Mouse (Mus musculus) layer of hippocampus, adult 2 months (tissue): ENCODE results near the gene Gldc. TPM values are rescaled to one million over a fixed set of nuclear protein-coding genes. Genes with fewer than 3 reads are reported as not detected.
A peak's percentile ranks its signal among the peaks of the same experiment; 100 is the strongest.

ENCODE experiments used
- DNase-seq, 2 experiments: peaks; one replicate each; pipeline ENCODE4 v3.0.0; 2022; ENCODE audit warnings: low spot score in 2 of 2
- H3K27ac ChIP-seq: fragments of 200-600 bp; 2 replicates; pipeline ENCODE4 v1.8.1; 2022
- H3K4me3 ChIP-seq: fragments of 200-600 bp; 2 replicates; pipeline ENCODE4 v1.8.1; 2022; ENCODE audit warnings: mild to moderate bottlenecking
- CTCF ChIP-seq: fragments of 200-600 bp; conservative IDR thresholded peaks from 2 replicates; pipeline ENCODE4 v1.8.1; 2022; ENCODE audit warnings: antibody characterized with exemption, mild to moderate bottlenecking, moderate library complexity
- total RNA-seq, 2 experiments: library from RNA; stranded (reverse); gene quantifications; 2 replicates each; pipeline ENCODE4 v1.2.3; 2021

The Gldc gene
- total RNA-seq, 2 experiments from 2014 or later, result 35.9 to 37.1 TPM

- TF ChIP-seq CTCF, result no peak
- Histone ChIP-seq H3K27ac (no peak overlapping the region), H3K4me3 (no peak overlapping the region)
- no peak for DNase-seq
Observed at GRCm38 (mm10) chr19:30149238-30149805, 25.9 kb downstream of the Gldc start.

GRCm38 (mm10) chr19:30147306-30147705 is 27.9 kb downstream of the Gldc start:
- Histone ChIP-seq H3K4me3 (no peak overlapping the region), H3K27ac (no peak overlapping the region)
- no peak for TF ChIP-seq CTCF
- DNase-seq, result no peak

GRCm38 (mm10) chr19:30146761-30147160 is 28.5 kb downstream of the Gldc start:
- TF ChIP-seq CTCF, result no peak
- Histone ChIP-seq H3K4me3 (no peak overlapping the region), H3K27ac (no peak overlapping the region)
- DNase-seq, result no peak

GRCm38 (mm10) chr19:30145106-30145505 is 30.1 kb downstream of the Gldc start:
- Histone ChIP-seq H3K27ac (no peak overlapping the region), H3K4me3 (no peak overlapping the region)
- DNase-seq, result no peak
- no peak for TF ChIP-seq CTCF

GRCm38 (mm10) chr19:30136308-30136707 is 38.9 kb downstream of the Gldc start:
- no peak for TF ChIP-seq CTCF
- DNase-seq, result no peak
- H3K27ac ChIP-seq, result no peak overlapping the region
- H3K4me3 ChIP-seq, result no peak overlapping the region

- DNase-seq, result peak in 1 of 2 experiments; percentile 60
- peak; percentile 72 for TF ChIP-seq CTCF
- H3K27ac ChIP-seq, result no peak overlapping the region
- H3K4me3 ChIP-seq, result no peak overlapping the region
Observed at GRCm38 (mm10) chr19:30128177-30128576, 47.1 kb downstream of the Gldc start.

- 0 out of 2 replicates have a peak overlapping the region, but pooled peaks have one; percentile 43 for H3K27ac ChIP-seq
- no peak for TF ChIP-seq CTCF
- DNase-seq, result no peak
- H3K4me3 ChIP-seq, result no peak overlapping the region
Observed at GRCm38 (mm10) chr19:30125670-30126059, 49.6 kb downstream of the Gldc start.

GRCm38 (mm10) chr19:30124999-30125669 is 50.1 kb downstream of the Gldc start:
- DNase-seq, result no peak
- TF ChIP-seq CTCF, result no peak
- peak overlapping the region; percentile 43 for H3K27ac ChIP-seq

GRCm38 (mm10) chr19:30118344-30119312 is 56.6 kb downstream of the Gldc start:
- Histone ChIP-seq H3K27ac (peak overlapping the region; percentile 87), H3K4me3 (no peak overlapping the region)
- TF ChIP-seq CTCF, result no peak
- no peak for DNase-seq

More at GRCm38 (mm10) chr19:30124999-30125669, 50.1 kb downstream of the Gldc start:
- no peak overlapping the region for H3K4me3 ChIP-seq

- H3K27ac ChIP-seq, result peak overlapping the region; percentile 87
- DNase-seq, result peak; percentile 60 to 84
- H3K4me3 ChIP-seq, result no peak overlapping the region
- no peak for TF ChIP-seq CTCF
Observed at GRCm38 (mm10) chr19:30117775-30118174, 57.5 kb downstream of the Gldc start.

GRCm38 (mm10) chr19:30117241-30117640 is 58.0 kb downstream of the Gldc start:
- TF ChIP-seq CTCF, result no peak
- no peak overlapping the region for H3K4me3 ChIP-seq
- DNase-seq, result no peak
- H3K27ac ChIP-seq, result peak overlapping the region; percentile 87

GRCm38 (mm10) chr19:30115606-30116005 is 59.6 kb downstream of the Gldc start:
- no peak overlapping the region for H3K4me3 ChIP-seq
- H3K27ac ChIP-seq, result no peak overlapping the region
- TF ChIP-seq CTCF, result no peak
- no peak for DNase-seq

- H3K4me3 ChIP-seq, result no peak overlapping the region
- H3K27ac ChIP-seq, result no peak overlapping the region
- no peak for TF ChIP-seq CTCF
- no peak for DNase-seq
Observed at GRCm38 (mm10) chr19:30114919-30115441, 60.2 kb downstream of the Gldc start.
